Mouse (Mus musculus) stomach, postnatal 0 days (tissue): Measurements from ENCODE around the gene Cnn3.

Source experiments
- CTCF ChIP-seq: IDR thresholded peaks from 2 replicates; pipeline ENCODE4 v1.5.1; 2016; ENCODE audit warnings: antibody characterized with exemption, low read depth, mild to moderate bottlenecking, moderate library complexity
- EP300 ChIP-seq: optimal IDR thresholded peaks from 2 replicates; pipeline ENCODE3; 2016; ENCODE audit warnings: antibody characterized with exemption

- no peak for TF ChIP-seq CTCF
- no peak for TF ChIP-seq EP300
Observed at GRCm38 (mm10) chr3:121500734-121501133, 74.4 kb downstream of the Cnn3 start.
